Comparison of ENCODE assay signal across 17 mouse cellular contexts in genomic region chr16:34997576-34997975, GRCm38 (mm10). TPM values are rescaled to one million over a fixed set of nuclear protein-coding genes. Genes with fewer than 3 reads are reported as not detected.
A peak's percentile ranks its signal among the peaks of the same experiment; 100 is the strongest.
DNase-seq lines count a peak whose midpoint lies in the region; ATAC-seq and TF ChIP-seq lines count a peak whose summit lies in the region.
"Had no signal": no experiment of that assay in that cellular context is flagged by ENCODE, and none has a peak within 500 bp of the region (broad histone marks: within the 10 kb centered on the region; RNA-seq: fewer than 3 reads in every experiment).

No protein-coding gene starts in this region.

- ATAC-seq in heart, embryonic 11.5 days (replicated peaks; ENCODE audit: insufficient number of reproducible peaks, low FRiP score, low TSS enrichment), result no peak
- 0 out of 2 replicates have a peak, but pooled peaks have one; percentile 27 for ATAC-seq in intestine, postnatal 0 days
- ATAC-seq in hindbrain, embryonic 12.5 days (ENCODE audit: low FRiP score), result no peak
- ATAC-seq in forebrain, embryonic 14.5 days, result no peak
- ATAC-seq: activated CD4-positive, CD25-positive, alpha-beta regulatory T cell, adult 4 months; forebrain, embryonic 15.5 days; inflammation-experienced regulatory T-cells, adult 6 months had no signal

- no peak overlapping the region for H3K27ac ChIP-seq in heart, embryonic 11.5 days (ENCODE audit: low read depth, low read length)
- peak overlapping the region; percentile 31 for H3K27ac ChIP-seq in intestine, postnatal 0 days (ENCODE audit: low read depth, low read length)
- no peak overlapping the region for H3K27ac ChIP-seq in hindbrain, embryonic 12.5 days
- H3K27ac ChIP-seq in forebrain, embryonic 14.5 days (ENCODE audit: low read depth, low read length), result no peak overlapping the region
- no peak overlapping the region for H3K27ac ChIP-seq in cerebellum, adult 2 months (ENCODE audit: insufficient read depth, low read length)
- H3K27ac ChIP-seq: forebrain, embryonic 15.5 days; hindbrain, embryonic 10.5 days; neural tube, embryonic 13.5 days had no signal

- H3K36me3 ChIP-seq in heart, embryonic 11.5 days (ENCODE audit: control insufficient read depth, insufficient read depth, low read length), result no peaks in the 10 kb centered on the region
- peaks cover 24% of the 10 kb centered on the region for H3K36me3 ChIP-seq in intestine, postnatal 0 days (ENCODE audit: control insufficient read depth, insufficient read depth)
- no peaks in the 10 kb centered on the region for H3K36me3 ChIP-seq in hindbrain, embryonic 12.5 days
- H3K36me3 ChIP-seq in forebrain, embryonic 14.5 days (ENCODE audit: control insufficient read depth, insufficient read depth, low read length), result no peaks in the 10 kb centered on the region
- H3K36me3 ChIP-seq: forebrain, embryonic 15.5 days; neural tube, embryonic 13.5 days had no signal

- H3K9me3 ChIP-seq in heart, embryonic 11.5 days (replicated peaks; ENCODE audit: control insufficient read depth, low read length), result no peaks in the 10 kb centered on the region
- no peaks in the 10 kb centered on the region for H3K9me3 ChIP-seq in intestine, postnatal 0 days (ENCODE audit: control insufficient read depth)
- H3K9me3 ChIP-seq in hindbrain, embryonic 12.5 days (replicated peaks), result no peaks in the 10 kb centered on the region
- H3K9me3 ChIP-seq in forebrain, embryonic 14.5 days (replicated peaks; ENCODE audit: control insufficient read depth, low read length), result no peaks in the 10 kb centered on the region
- H3K9me3 ChIP-seq: forebrain, embryonic 15.5 days; hindbrain, embryonic 10.5 days; neural tube, embryonic 13.5 days had no signal

- 0 out of 2 replicates have a peak, but pooled peaks cover 4% of the 10 kb centered on the region for H3K4me1 ChIP-seq in heart, embryonic 11.5 days (ENCODE audit: control insufficient read depth, insufficient read depth, low read length)
- H3K4me1 ChIP-seq in intestine, postnatal 0 days (replicated peaks; ENCODE audit: control insufficient read depth, insufficient read depth, low read length), result no peaks in the 10 kb centered on the region; the same call in 1 of the 2 replicates
- H3K4me1 ChIP-seq in hindbrain, embryonic 12.5 days, result peaks cover 14% of the 10 kb centered on the region
- H3K4me1 ChIP-seq in forebrain, embryonic 14.5 days (ENCODE audit: control insufficient read depth, insufficient read depth, low read length), result peaks cover 15% of the 10 kb centered on the region
- H3K4me1 ChIP-seq in cerebellum, adult 2 months (ENCODE audit: control insufficient read depth, insufficient read depth, low read length), result no peaks in the 10 kb centered on the region; the same call in 1 of the 2 replicates

- WGBS in heart, embryonic 11.5 days (ENCODE audit: insufficient replicate concordance), result 53% methylated on average over 10 of the region's 10 CpGs
- WGBS in intestine, postnatal 0 days, result 37% methylated on average over 10 of the region's 10 CpGs
- 70% methylated on average over 10 of the region's 10 CpGs for WGBS in hindbrain, embryonic 12.5 days
- WGBS in forebrain, embryonic 14.5 days, result 73% methylated on average over 10 of the region's 10 CpGs
- WGBS in cerebellum, adult 2 months, result 82% methylated on average over 10 of the region's 10 CpGs

- TF ChIP-seq POLR2A in cerebellum, adult 2 months (IDR thresholded peaks at IDR 0.05; ENCODE audit: borderline replicate concordance, insufficient read depth, low read length), result no peak

- no peak overlapping the region for H3K4me2 ChIP-seq in heart, embryonic 11.5 days
- H3K4me2 ChIP-seq in intestine, postnatal 0 days (replicated peaks; ENCODE audit: low read depth), result peak overlapping the region; percentile 44
- H3K4me2 ChIP-seq in hindbrain, embryonic 12.5 days (replicated peaks), result no peak overlapping the region
- H3K4me2 ChIP-seq in forebrain, embryonic 14.5 days (ENCODE audit: low read length), result no peak overlapping the region
- H3K4me2 ChIP-seq: forebrain, embryonic 15.5 days; neural tube, embryonic 13.5 days had no signal

- no peak overlapping the region for H3K9ac ChIP-seq in heart, embryonic 11.5 days (ENCODE audit: low read depth, low read length)
- peak overlapping the region; percentile 40 for H3K9ac ChIP-seq in intestine, postnatal 0 days (ENCODE audit: low read depth, low read length)
- H3K9ac ChIP-seq in hindbrain, embryonic 12.5 days, result no peak overlapping the region
- no peak overlapping the region for H3K9ac ChIP-seq in forebrain, embryonic 14.5 days (ENCODE audit: low read length)
- H3K9ac ChIP-seq: forebrain, embryonic 15.5 days; neural tube, embryonic 13.5 days had no signal

- H3K27me3 ChIP-seq in heart, embryonic 11.5 days (ENCODE audit: control insufficient read depth, insufficient read depth, low read length), result peaks cover 6% of the 10 kb centered on the region
- no peaks in the 10 kb centered on the region for H3K27me3 ChIP-seq in intestine, postnatal 0 days (replicated peaks; ENCODE audit: control insufficient read depth, insufficient read depth, low read length)
- H3K27me3 ChIP-seq in hindbrain, embryonic 12.5 days, result 0 out of 2 replicates have a peak, but pooled peaks cover 3% of the 10 kb centered on the region
- H3K27me3 ChIP-seq in forebrain, embryonic 14.5 days (replicated peaks; ENCODE audit: control insufficient read depth, insufficient read depth, low read length), result no peaks in the 10 kb centered on the region
- H3K27me3 ChIP-seq in cerebellum, adult 2 months (ENCODE audit: control insufficient read depth, insufficient read depth, low read length), result no peaks in the 10 kb centered on the region
- H3K27me3 ChIP-seq: forebrain, embryonic 15.5 days had no signal

- H3K4me3 ChIP-seq in heart, embryonic 11.5 days (ENCODE audit: low read depth, low read length), result no peak overlapping the region
- H3K4me3 ChIP-seq in intestine, postnatal 0 days (ENCODE audit: low read depth, low read length), result peak overlapping the region; percentile 10
- H3K4me3 ChIP-seq in hindbrain, embryonic 12.5 days, result no peak overlapping the region
- no peak overlapping the region for H3K4me3 ChIP-seq in forebrain, embryonic 14.5 days (ENCODE audit: low read depth, low read length)
- H3K4me3 ChIP-seq in cerebellum, adult 2 months (replicated peaks; ENCODE audit: insufficient read depth, low read depth, low read length), result no peak overlapping the region
- H3K4me3 ChIP-seq: forebrain, embryonic 15.5 days; hindbrain, embryonic 10.5 days; neural tube, embryonic 13.5 days had no signal

- TF ChIP-seq CTCF in intestine, postnatal 0 days (IDR thresholded peaks at IDR 0.05; ENCODE audit: low read depth), result no peak
- no peak for TF ChIP-seq CTCF in cerebellum, adult 2 months (IDR thresholded peaks at IDR 0.05; ENCODE audit: borderline replicate concordance, insufficient read depth, low read depth, low read length)

- DNase-seq in heart, adult 8-10 months (ENCODE audit: low spot score), result peak; percentile 29
- peak; percentile 41 for DNase-seq in ovary, postnatal 36 days (ENCODE audit: low spot score)
- no peak for DNase-seq in ovary, postnatal 10 days (ENCODE audit: low spot score)
- no peak for DNase-seq in forebrain, embryonic 14.5 days (ENCODE audit: low spot score)
- no peak for DNase-seq in cerebellum, adult 2 months
- DNase-seq: cerebellum, adult 9-11 months; embryo, embryonic 11 days; kidney, postnatal 14 days; spleen, adult 18-20 months had no signal

RNA-seq across cellular contexts. Expression of gene Hacd2, which starts 24.7 kb away (rescaled TPM):
- total RNA-seq in heart, adult 8-10 months (2022), result 1 to 10 TPM; 5.2 to 9.7 (median 8.3) TPM
- polyA plus RNA-seq in heart, embryonic 11.5 days (2014; fragmentation: Nextera tagmentation; extraction: Ambion mirVana), result 32.3 and 34.2 TPM in 2 replicates
- polyA plus RNA-seq in intestine, postnatal 0 days (2015; fragmentation: Nextera tagmentation; extraction: Ambion mirVana), result 78.7 and 80.2 TPM in 2 replicates
- 37.9 and 42.5 TPM in 2 replicates for polyA plus RNA-seq in hindbrain, embryonic 12.5 days (2016; fragmentation: Nextera tagmentation; extraction: Ambion mirVana)
- 19.8 and 32.1 TPM in 2 replicates for polyA plus RNA-seq in forebrain, embryonic 14.5 days (2014; fragmentation: Nextera tagmentation; extraction: Ambion mirVana)
- 33.1 and 37.8 TPM in 2 replicates for polyA plus RNA-seq in cerebellum, adult 2 months (2012; rRNA removed)

Comparison
In these comparisons a context has a peak if more than half of its experiments do, and no peak if none do; other contexts are left out.
1. DNase-seq: peak in heart, adult 8-10 months (single experiment) and ovary, postnatal 36 days (single experiment); none in ovary, postnatal 10 days (single experiment), forebrain, embryonic 14.5 days (single experiment) and cerebellum, adult 2 months (0 of 2).